Mouse (Mus musculus) 416B (cell line): ENCODE data around the gene Eloa.
"Not testable (repeated sequence)": the region's sequence is repeated elsewhere in the genome, so short reads cannot be mapped to it uniquely, and the experiment has no call there.

Source experiments
- DNase-seq: peaks from one replicate; pipeline ENCODE4 v3.0.0; 2011; ENCODE audit warnings: low read depth

Gene Eloa

DNA sequence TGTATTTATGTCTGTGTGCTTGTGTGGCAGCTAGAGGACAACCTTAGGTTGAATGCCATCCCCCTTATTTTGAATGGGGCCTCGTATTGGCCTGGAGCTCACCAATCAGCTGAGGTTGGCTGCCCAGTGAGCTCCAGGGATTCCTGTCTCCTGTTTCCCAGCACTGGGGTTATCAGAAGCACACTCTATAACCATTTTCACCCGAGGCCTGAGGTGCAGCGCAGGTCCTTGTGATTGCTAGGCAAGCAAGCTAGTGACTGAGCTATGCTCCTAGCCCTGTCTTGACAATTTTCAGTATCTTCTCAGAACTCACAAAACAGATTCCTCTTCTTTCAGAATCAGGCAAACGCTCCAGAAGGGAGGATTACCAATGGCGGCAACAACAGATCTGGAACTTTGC is 37.0 kb downstream of the Eloa start:
- DNase-seq, result no peak

- no peak for DNase-seq
Measured at GRCm38 (mm10) chr4:135981524-135982063, 40.0 kb downstream of the Eloa start.

DNA sequence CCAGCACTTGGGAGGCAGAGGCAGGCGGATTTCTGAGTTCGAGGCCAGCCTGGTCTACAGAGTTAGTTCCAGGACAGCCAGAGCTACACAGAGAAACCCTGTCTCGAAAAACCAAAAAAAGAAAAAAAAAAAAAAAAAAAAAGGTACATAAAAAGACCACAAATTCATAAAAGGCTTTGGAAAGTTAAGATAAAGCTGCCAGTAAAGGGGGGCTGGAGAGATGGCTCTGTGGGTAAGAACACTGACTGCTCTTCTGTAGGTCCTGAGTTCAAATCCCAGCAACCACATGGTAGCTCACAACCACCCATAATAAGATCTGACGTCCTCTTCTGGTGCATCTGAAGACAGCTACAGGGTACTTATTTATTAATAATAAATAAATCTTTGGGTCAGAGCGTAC is 41.3 kb downstream of the Eloa start:
- DNase-seq, result not testable (repeated sequence)

DNA sequence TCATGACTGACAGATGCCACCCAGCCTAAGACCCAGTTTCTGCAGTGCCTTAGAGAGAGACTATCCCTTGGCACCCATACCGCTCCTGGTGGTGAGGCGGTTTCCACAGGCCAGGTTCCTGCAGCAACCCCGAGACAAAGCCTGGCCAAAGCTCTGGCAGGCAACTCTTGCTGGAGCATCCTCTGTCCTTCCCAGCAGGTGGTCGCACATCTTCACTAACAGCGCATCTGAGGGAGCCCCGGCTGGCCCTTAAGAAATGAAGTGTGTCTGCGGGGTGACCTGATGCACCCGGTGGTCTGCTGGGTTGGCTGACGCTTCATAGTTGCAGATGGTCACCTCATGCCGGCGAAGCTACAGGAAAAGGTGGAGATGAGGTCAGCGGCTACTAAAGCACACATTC is 45.4 kb downstream of the Eloa start:
- no peak for DNase-seq

DNA sequence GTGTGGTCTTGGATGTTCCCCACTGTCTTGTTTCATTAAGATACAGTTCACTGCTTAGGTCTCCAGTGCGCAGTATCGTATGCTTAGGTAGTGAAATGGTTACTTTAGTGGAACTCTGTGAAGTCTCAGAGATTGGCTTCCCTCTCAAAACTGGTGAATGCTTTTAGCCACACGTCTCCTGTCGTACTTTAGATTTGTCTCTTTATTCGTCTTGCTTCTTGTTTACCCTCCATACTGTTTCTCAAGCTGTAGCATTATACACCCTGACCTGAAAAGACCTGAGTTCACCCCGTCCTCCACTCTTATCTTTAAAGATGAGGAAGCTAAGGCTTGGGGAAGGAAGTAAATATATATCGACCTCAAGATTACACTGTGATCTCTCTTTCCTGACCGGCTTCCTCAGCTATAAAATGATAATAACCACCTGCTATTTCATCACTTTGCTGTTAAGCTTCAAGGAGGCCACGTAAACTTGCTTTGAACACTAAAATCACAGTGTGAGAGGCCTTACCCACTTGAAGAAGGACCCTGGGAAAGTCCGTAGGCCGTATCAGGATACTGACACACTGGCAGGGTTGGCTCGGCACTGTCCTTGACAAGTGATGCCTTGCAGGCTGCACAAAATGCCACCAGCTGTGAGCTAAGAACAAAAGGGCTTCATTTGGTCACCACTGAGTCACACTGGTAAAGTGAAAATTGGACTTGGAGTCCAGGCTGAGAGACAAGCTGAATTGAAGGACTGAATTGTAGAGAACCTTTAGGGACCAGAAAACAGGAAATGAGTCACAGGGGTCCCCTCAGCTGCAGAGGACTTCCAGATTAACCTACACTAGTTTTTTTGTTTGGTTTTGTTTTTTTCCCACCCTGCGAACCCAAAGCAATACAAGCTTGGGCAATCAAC is 48.4 kb downstream of the Eloa start:
- DNase-seq, result peak; percentile 73

DNA sequence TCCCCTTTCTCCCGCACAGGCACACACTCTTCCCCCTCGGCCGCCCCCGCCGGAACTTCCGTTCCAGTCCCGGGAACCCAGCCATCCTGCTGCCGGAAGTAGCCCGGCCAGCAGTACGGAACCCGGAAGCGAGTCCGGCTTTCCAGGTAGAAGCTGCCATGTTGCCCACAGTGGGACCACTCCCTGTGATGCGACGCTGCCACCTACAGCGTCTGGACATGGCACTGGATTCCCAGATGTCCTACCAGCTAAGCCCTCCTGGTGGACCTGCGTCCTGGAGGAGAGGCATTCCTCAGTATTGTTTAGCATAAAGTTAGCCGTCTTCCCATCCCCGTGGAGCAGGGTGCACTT is 49.0 kb downstream of the Eloa start, which contains the start of gene Lypla2:
Lypla2 (minus strand) TSS at position 71 of the 351 bp plus-strand sequence.
- DNase-seq, result peak; percentile 82

DNA sequence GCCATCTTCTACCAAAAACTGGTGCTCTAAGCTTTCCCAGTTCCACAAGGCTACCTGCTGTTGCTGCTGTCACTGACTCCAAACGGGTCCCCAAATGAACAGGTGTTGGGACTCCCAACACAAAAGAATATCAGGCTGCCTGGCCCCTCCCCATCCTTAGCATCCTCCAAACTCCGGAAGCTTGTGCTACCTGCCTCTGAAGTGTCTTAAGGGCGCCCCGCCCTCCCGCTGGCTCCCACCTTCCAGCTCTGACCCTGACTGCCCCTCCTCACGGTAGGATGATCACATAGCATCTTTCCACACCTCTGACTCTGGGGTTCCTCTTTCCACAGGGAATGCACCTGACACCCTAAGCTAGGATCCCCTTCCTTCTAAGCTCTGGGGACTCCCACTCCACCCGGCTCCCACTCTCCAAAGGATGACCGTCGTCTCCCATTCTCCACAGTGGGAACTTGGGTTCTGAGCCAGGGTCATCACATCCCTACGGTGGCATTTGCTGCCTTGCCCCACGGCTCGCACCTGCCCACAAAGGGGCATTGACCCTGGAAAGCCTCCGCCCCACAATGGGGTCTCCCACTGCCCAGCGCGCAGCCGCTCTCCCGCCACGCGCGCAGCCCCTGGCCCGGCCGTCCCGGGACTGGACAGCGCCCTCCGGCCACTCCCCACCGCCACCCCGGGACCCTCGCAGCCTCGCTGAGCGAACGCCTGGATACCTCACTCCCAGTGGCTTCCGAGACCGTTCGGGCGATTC is 49.6 kb downstream of the Eloa start:
- no peak for DNase-seq

GRCm38 (mm10) chr4:135970585-135970984 is 51.0 kb downstream of the Eloa start:
- DNase-seq, result no peak

GRCm38 (mm10) chr4:135969070-135969750 is 52.4 kb downstream of the Eloa start:
- no peak for DNase-seq

- no peak for DNase-seq
Measured at GRCm38 (mm10) chr4:135968271-135968869, 53.2 kb downstream of the Eloa start.

GRCm38 (mm10) chr4:135967086-135967760 is 54.3 kb downstream of the Eloa start:
- no peak for DNase-seq

GRCm38 (mm10) chr4:135966283-135966682 is 55.3 kb downstream of the Eloa start:
- DNase-seq, result no peak

DNA sequence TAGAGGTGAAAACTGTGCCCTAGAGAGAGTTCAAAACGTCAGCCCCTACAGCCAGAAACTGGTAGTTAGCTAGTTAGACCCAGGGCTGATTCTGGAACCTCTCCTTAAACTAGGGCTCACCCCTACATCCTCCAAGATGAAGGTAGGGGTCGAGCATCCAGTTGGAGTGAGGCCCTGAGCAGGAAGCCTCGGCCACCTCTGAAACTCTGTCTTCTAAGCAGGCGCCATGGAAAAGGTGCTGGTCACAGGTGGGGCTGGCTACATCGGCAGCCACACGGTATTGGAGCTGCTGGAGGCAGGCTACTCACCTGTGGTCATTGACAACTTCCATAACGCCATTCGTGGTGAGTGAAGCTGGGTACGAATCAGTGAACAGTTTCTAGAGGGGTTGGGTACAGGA is 56.5 kb downstream of the Eloa start:
- no peak for DNase-seq

DNA sequence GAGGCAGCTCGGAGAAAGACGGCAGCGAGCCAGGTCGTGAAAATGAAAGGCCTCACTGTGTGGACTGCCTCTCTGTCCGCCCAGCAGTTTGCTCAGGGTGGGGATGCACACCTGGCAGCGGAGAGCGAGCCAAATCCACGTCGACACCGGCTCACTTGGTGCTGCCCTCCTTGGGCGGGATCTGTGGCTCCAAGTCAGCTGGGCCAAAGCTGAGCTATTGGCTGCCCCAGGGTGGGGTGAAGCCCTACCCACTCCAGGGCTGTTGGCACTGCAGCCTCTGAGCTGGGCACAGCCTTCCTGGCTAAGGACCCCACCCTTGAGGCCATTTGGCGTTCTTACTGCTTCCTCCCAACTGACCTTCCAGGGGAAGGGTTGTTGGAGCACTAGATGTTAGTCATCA is 57.1 kb downstream of the Eloa start:
- DNase-seq, result peak; percentile 84

DNA sequence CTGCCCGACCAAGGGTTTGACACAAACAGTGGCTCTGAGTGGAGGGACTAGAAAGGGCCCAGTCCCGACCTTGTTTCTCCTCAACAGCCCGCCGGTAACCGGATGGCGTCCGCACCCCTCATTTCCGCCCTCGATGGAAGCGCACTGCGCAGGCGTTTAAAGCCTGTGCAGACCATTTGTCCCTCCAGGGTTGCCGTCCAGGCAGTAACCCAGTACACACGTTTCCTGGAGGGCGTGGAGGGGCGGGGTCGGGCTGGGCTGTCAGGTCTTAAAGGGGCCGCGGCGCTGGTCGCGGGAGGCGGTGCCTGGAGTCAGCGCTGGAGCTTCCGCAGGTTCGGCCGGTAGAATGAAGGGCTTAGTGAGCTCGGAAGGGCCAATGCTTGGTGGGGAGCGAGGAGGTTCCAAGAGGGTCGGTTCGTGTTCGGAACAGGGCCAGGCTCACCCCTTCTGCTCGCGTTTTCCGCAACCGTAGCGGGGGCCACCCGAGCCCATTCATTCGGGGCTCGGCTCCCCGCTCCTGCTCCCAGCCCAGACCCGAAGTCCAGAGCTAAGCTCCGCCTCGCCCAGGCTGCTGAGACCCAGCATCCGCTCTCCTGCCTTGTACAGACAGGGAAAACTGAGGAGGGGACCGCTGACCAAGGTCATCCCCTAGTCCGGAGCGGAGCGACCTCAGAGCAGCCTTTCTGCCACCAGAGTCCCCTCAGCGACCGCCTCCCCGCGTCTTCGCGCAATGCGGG is 57.9 kb downstream of the Eloa start, which contains the start of gene Gale:
Gale (plus strand) TSS at position 271 of the 737 bp plus-strand sequence.
- DNase-seq, result peak; percentile 99

DNA sequence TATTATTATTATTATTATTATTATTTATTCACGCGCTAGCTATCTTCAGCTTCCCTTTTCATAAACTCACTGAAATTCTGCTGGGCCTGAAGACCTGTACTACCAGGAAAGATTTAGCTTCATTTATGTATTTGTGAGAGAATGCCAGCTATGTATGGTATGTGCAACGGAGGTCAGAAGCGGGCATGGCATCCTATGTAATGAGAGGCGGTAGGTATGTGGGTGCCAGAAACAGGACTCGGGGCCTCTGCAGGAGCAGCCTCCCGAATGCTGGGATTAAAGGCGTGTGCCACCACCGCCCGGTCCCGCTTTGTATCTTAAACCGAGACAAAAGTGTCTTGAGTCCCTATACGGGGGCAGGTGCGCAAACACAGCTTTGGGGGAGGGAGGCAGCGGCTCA is 58.6 kb downstream of the Eloa start:
- DNase-seq, result no peak

DNA sequence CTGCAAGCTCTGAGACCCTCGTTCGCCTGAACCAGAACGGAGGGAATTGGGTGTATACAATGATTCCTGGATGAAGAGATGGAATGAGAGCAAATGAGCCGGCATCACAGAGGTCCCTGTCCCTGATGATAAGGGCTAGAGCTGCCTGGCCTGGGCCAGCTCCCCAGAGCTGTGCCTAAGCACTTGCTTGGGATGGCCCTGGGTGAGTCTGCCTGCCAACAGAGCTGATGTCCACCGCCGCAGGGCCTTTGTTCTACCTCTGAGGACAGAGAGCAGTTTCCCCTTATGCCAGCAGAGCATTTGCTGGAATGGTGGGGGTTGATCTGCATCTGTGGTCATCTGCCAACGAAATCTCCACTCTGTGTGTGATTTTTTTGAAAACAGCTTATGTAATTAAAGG is 59.4 kb downstream of the Eloa start:
- no peak for DNase-seq

DNA sequence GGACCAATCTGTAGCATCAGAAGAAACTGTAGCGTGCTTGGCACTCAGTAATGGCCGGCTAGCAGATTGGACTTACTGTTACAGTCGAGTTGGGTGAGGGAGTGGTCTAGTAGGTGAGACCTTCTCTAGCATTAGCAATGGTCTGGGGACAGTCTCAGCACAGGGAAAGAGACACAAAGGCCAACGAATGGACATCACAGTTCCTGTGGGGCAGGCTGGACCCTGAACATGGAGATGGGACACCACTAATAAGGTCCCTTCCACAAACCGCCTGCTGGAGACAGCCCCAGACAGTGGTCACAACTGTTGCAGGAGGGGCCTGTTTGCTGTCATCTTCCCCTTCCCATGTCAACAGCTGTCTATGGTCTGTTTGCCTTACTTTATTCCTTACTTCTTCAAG is 59.9 kb downstream of the Eloa start:
- DNase-seq, result no peak

- DNase-seq, result peak; percentile 86
Measured at GRCm38 (mm10) chr4:135960717-135961116, 60.8 kb downstream of the Eloa start.

- no peak for DNase-seq
Measured at GRCm38 (mm10) chr4:135958354-135958753, 63.2 kb downstream of the Eloa start.

GRCm38 (mm10) chr4:135955886-135956285 is 65.7 kb downstream of the Eloa start:
- no peak for DNase-seq
